Mouse (Mus musculus) gastrocnemius, adult 2 months (tissue): ENCODE results near the gene Pdzk1ip1. TPM values are rescaled to one million over a fixed set of nuclear protein-coding genes. Genes with fewer than 3 reads are reported as not detected.

ENCODE experiments used
- DNase-seq: peaks from one replicate; pipeline ENCODE4 v3.0.0; 2022
- H3K27ac ChIP-seq: fragments of 200-600 bp; 2 replicates; pipeline ENCODE4 v1.8.1; 2022; ENCODE audit warnings: mild to moderate bottlenecking
- H3K4me3 ChIP-seq: fragments of 200-600 bp; 2 replicates; pipeline ENCODE4 v1.8.1; 2022; ENCODE audit warnings: mild to moderate bottlenecking, moderate library complexity
- CTCF ChIP-seq: fragments of 200-600 bp; IDR thresholded peaks from 2 replicates; pipeline ENCODE4 v1.8.1; 2022; ENCODE audit warnings: antibody characterized with exemption, mild to moderate bottlenecking, moderate library complexity
- intact Hi-C: fragments of 180-260 bp; cut with DNase I; formaldehyde crosslinking; loops from one replicate; pipeline ENCODE4 v1.15.1; 2025
- total RNA-seq, 2 experiments: library from RNA; stranded (reverse); gene quantifications; 2 replicates each; pipeline ENCODE4 v1.2.3; 2021

Gene Pdzk1ip1
- total RNA-seq, 2 experiments from 2014 or later: not detected

- no peak for TF ChIP-seq CTCF
- peak overlapping the region; percentile 88 for H3K27ac ChIP-seq
- H3K4me3 ChIP-seq: peak overlapping the region; percentile 74
- DNase-seq: no peak
- intact Hi-C loops: loop anchor here (10.0 kb wide), 1 partner anchor 154 kb away; the partner anchor contains the start of gene Foxd2
Measured at GRCm38 (mm10) chr4:115058317-115058761, 30.2 kb upstream of the Pdzk1ip1 start.

- intact Hi-C loops: loop anchor here (10.0 kb wide), 1 partner anchor 154 kb away; the partner anchor contains the start of gene Foxd2
- no peak for TF ChIP-seq CTCF
- no peak for DNase-seq
- Histone ChIP-seq H3K4me3 (peak overlapping the region; percentile 74), H3K27ac (peak overlapping the region; percentile 88)
Measured at GRCm38 (mm10) chr4:115058871-115059590, 29.5 kb upstream of the Pdzk1ip1 start.

GRCm38 (mm10) chr4:115059871-115060270 is 28.6 kb upstream of the Pdzk1ip1 start:
- no peak for TF ChIP-seq CTCF
- DNase-seq: peak; percentile 36
- Histone ChIP-seq H3K27ac (peak overlapping the region; percentile 88), H3K4me3 (peak overlapping the region; percentile 74)
- intact Hi-C loops: loop anchor here (10.0 kb wide), 1 partner anchor 155 kb away; the partner anchor contains the start of gene Foxd2

GRCm38 (mm10) chr4:115060753-115061152 is 27.8 kb upstream of the Pdzk1ip1 start:
- intact Hi-C loops: no loop called here
- TF ChIP-seq CTCF: no peak
- Histone ChIP-seq H3K4me3 (peak overlapping the region; percentile 74), H3K27ac (no peak overlapping the region)
- DNase-seq: no peak

DNA sequence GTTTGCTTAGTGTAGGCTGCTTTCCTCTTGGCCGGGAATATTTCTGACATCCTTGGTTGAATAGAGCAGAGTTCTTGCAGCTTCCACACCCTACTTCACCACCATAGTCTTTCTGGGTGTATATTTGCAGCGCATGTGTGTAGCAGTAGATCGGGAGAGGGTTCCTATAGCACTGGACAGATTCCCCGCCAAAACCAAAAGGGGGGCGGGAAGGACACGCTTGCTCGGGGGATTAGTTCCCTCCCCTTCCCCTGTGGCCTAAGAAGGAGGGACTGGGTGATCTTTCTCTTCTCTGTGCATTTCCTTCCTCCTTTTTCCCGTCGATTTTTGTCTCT is 26.0 kb upstream of the Pdzk1ip1 start:
- Histone ChIP-seq H3K4me3 (peak overlapping the region; percentile 77), H3K27ac (no peak overlapping the region; the same call in 1 of the 2 replicates)
- no peak for TF ChIP-seq CTCF
- no peak for DNase-seq
- intact Hi-C loops: no loop called here

DNA sequence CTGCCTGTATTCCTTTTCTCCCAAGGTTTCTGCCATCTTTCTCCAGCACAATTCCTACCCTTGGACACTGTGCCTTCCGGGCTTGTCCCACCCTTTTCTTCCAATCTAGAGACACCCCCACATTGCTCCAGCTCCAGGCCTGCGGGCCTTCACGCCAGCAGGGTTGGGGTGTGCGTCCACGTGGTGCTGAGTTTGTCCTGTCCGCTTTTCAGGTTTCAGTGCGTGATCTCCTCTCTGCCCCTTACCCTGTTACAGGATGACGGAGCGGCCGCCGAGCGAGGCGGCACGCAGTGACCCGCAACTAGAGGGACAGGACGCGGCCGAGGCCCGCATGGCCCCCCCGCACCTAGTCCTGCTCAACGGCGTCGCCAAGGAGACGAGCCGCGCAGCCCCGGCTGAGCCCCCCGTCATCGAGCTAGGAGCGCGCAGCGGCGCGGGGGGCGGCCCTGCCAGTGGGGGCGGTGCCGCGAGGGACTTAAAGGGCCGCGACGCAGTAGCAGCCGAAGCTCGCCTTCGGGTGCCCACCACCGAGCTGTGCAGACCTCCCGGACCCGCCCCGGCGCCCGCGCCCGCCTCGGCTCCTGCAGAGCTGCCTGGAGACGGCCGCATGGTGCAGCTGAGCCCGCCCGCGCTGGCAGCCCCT is 25.5 kb upstream of the Pdzk1ip1 start:
- Histone ChIP-seq H3K27ac (peak overlapping the region; percentile 57), H3K4me3 (peak overlapping the region; percentile 77)
- TF ChIP-seq CTCF: no peak
- DNase-seq: peak; percentile 34
- intact Hi-C loops: no loop called here

DNA sequence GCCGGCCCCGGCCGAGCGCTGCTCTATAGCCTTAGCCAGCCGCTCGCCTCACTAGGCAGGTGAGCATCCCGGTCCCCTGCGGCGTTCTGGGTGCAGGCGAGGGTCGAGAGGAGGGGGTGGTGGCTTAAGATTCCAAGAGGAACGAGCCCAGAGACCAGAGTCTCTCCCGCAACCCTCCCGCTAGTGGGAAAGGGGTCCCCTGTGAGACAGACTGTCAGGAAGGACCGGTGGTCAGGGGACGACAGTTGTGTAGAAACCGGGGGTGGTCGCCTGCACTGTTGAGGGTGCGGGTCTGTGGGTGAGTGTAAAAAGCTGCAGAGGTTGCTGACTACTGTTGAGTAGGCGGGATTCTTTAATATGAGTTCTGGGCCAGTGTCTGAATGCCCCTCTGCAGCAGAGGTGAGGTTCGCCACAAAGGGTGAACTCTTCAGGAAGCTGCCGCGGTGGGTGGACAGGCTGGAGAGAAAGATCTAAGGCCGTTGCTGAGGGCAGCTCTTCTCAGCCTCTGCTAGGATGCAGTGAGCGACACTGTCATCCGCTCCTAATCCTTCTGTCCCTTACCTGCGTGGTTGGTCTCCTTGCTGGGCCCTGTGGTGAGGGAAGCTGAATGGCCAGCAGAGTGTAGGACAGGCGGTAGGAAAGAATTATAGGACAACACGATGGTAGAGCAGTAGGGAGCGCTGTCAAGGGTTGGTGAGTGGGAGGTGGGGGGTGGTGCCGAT is 24.8 kb upstream of the Pdzk1ip1 start:
- intact Hi-C loops: no loop called here
- peak overlapping the region; percentile 77 for H3K4me3 ChIP-seq
- TF ChIP-seq CTCF: no peak
- no peak overlapping the region; the same call in 1 of the 2 replicates for H3K27ac ChIP-seq
- no peak for DNase-seq

DNA sequence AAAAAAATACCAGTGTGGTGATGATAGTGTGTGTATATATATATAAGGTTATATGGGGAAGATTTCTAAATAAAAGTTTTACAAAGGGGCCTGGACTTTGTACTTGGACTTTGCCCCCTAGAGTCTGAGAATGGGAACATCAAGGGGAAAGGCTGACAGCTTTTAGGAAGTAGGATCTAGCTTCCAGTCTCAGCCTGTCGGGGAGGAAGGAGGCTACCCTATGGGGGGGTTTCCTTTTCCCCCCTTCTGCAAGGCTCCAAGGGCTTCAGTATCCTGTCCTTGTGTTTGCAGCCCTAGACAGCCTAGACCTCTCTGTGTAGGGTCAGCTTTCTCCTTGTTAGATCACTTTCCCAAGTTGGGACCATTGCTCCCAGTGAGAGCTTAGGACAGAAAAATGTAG is 16.8 kb upstream of the Pdzk1ip1 start:
- no peak overlapping the region for H3K4me3 ChIP-seq
- DNase-seq: no peak
- TF ChIP-seq CTCF: peak; percentile 4; the same call in 1 of the 2 replicates
- H3K27ac ChIP-seq: no peak overlapping the region
- intact Hi-C loops: no loop called here

- H3K4me3 ChIP-seq: no peak overlapping the region
- no peak for TF ChIP-seq CTCF
- no peak for DNase-seq
- H3K27ac ChIP-seq: peak overlapping the region; percentile 76
- intact Hi-C loops: no loop called here
Measured at GRCm38 (mm10) chr4:115074789-115075188, 13.7 kb upstream of the Pdzk1ip1 start.

DNA sequence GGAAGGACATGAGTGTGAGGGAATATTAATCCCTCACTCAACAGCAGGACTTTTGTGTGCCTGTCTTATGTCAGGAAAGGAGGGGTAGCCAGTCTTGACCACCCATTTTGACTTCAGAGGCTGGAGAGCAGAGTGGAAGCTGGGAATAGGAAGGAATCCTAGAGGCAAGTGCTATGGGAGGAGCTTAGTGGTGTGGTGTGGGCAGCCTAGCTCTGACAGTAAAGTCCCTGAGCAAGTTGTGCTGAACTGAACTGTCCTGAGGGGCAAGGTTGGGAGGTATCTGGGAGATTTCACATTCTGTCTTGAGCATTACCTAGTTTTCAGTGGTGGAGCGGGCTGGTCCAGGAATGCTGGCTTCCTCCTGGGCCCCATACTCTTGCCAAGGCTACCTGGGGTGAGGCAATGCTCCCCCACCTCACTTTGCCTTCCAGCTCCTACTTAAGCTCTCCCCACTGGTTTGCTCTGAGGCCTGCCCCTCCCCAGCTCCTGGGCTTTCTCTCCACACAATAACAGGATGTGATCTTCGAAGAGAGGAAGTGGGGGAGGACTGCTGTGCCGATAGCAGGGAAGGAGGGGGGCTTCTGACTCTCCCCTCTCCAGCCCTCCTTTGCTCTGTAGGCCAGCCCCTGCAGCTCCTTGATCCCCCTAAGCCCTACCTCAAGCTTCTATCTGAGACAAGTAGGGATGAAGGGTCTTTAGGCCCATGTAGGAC is 13.1 kb upstream of the Pdzk1ip1 start:
- peak overlapping the region; percentile 76 for H3K27ac ChIP-seq
- H3K4me3 ChIP-seq: no peak overlapping the region
- DNase-seq: no peak
- intact Hi-C loops: no loop called here
- TF ChIP-seq CTCF: no peak

DNA sequence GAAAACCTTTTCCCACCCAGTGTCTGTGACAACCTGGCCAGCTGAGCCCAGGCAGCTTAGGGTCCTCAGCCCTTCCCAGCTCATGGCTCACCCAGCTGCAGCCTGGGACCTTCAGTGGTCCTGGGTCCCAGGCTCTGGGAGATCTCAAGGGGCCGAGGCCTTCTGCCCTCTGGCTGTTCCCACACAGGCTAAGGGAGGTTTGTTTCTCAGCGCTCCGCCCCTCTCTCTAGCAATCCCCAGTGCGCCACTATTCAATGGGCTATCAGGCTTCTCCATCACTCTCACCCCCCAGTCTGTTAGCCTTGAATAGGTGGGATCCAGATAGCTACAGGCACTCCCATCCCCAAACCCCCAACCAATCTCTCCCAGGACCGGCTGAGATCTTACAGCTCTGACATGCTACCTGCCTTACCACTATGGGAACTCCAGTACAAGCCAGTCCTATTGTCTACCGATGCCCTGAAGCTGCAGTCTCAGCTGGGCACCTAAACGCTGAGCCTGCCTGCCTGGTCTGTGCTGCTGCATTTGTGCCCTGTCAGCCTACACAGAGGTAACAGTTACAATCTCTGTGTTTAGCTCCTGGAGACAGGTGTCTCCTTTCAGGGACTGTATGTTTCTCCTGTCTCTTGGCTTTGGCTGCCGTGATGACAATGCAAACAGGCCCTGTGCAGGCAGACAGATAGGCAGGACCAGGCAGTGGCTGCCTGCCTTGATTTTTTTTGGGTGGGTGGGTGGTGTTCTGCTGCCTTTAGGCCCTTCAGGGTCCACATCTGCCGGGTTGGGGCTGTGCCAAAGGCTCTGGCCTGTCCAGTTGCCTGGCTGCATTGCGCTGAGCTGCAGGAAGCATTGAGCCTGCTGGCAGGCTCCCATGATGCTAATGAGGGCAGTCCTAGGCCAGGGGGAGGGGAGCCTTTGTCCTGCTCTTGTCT is 9.4 kb upstream of the Pdzk1ip1 start:
- H3K27ac ChIP-seq: peak overlapping the region; percentile 31; the same call in 1 of the 2 replicates
- TF ChIP-seq CTCF: no peak
- no peak overlapping the region for H3K4me3 ChIP-seq
- intact Hi-C loops: no loop called here
- no peak for DNase-seq
